Mouse (Mus musculus): ENCODE measurements around the gene Zgrf1. TPM values are rescaled to one million over a fixed set of nuclear protein-coding genes. Genes with fewer than 3 reads are reported as not detected.

Zgrf1 gene
- polyA plus RNA-seq, 1 experiment from 2014 or later, result 12.0 TPM

DNA sequence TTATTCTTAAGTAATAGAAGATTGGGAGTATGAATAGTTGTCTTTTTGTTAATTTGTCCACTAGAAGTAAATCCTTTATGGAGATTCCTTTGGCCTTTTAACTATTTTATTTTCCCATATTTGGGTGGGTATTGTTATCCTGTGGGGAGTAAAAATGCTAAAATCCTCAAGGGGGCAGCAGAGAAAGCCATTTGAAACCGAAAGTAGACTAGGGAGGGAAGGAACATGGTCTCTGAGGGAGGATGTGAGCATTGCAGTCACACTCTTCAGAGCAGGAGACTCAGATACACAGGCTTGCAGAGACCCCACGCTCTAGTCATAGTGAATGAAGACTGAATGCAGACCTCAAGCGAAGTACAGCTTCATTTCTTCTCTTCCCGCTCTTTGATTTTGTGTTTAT, 19.3 kb downstream of the Zgrf1 start:
- ATAC-seq (ENCODE audit: insufficient number of reproducible peaks, insufficient read depth, low FRiP score, low TSS enrichment, low read depth), result no peak
- Histone ChIP-seq H3K36me3 (peaks cover 54% of the 10 kb centered on the region), H3K4me3 (no peak overlapping the region), H3K4me1 (no peaks in the 10 kb centered on the region), H3K4me2 (no peak overlapping the region), H3K9ac (no peak overlapping the region), H3K27ac (no peak overlapping the region), H3K27me3 (no peaks in the 10 kb centered on the region), H3K9me3 (no peaks in the 10 kb centered on the region)
- WGBS, result 62% methylated on average over 4 of the region's 4 CpGs

DNA sequence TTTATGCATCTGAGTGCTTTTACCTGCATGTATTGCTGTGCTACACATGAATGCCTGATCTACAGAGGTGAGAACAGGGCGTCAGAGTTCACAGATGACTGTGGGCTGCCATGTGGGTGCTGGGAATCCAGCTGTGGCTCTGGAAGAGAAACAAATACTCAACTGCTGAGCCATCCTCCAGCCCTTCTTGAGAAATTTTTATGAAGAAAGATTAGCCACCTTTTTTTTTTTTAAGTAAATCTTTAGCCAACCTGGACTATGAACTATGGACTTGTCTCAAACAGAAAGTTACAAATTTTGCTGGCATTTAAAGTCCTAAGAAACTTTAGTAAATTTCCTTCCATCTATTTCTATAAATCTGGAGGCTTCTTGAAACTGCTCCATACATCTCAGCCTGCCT, 43.8 kb downstream of the Zgrf1 start:
- no peaks in the 10 kb centered on the region for H3K27me3 ChIP-seq
- H3K4me2 ChIP-seq, result no peak overlapping the region
- no peak for ATAC-seq (ENCODE audit: insufficient number of reproducible peaks, insufficient read depth, low FRiP score, low TSS enrichment, low read depth)
- no peak overlapping the region for H3K4me3 ChIP-seq
- H3K4me1 ChIP-seq, result no peaks in the 10 kb centered on the region
- no peaks in the 10 kb centered on the region for H3K9me3 ChIP-seq
- peaks cover 33% of the 10 kb centered on the region for H3K36me3 ChIP-seq
- no peak overlapping the region for H3K9ac ChIP-seq
- no peak overlapping the region for H3K27ac ChIP-seq
- 85% methylated on average over 1 of the region's 1 CpGs for WGBS

DNA sequence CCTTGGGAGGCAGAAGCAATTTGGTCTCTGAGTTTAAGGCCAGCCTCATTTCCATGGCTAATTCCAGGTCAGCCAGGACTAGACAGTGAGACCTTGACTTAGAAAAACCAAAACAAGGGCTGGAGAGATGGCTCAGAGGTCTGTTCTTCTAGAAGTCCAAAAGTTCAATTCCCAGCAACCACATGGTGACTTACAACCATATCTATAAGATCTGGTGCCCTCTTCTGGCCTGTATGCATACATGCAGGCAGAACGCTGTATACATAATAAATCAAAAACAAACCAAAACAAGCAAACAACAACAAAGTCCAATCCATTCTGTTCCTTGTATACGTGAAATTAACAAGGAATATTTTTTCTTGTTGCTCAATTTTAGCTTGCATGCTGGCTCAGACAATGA, 54.8 kb downstream of the Zgrf1 start:
- Histone ChIP-seq H3K9me3 (no peaks in the 10 kb centered on the region), H3K4me1 (no peaks in the 10 kb centered on the region), H3K36me3 (peaks cover 46% of the 10 kb centered on the region), H3K4me2 (no peak overlapping the region), H3K27ac (no peak overlapping the region), H3K9ac (no peak overlapping the region), H3K4me3 (no peak overlapping the region), H3K27me3 (no peaks in the 10 kb centered on the region)
- ATAC-seq (ENCODE audit: insufficient number of reproducible peaks, insufficient read depth, low FRiP score, low TSS enrichment, low read depth), result no peak
- WGBS, result 95% methylated on average over 2 of the region's 2 CpGs

DNA sequence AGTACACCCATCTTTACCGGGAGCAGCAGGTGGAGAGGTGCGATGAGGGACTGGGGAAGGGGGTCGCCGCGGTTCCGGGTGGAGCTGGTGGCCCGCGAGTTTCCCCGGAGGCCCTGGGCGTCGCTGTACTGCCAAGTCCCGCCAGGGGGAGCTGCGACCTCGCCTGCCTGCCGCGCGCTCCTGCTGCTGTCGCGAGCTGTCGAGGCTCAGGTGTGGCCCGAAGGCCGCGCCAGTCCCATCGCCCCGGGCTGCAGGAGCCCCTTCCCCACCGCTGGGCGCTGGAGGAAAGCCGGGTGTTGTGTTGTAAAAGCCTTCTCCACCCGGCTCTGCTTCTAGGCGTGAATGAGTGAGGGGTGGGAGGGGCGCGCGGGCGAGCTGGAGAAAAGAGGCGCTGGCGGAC, 72.0 kb downstream of the Zgrf1 start:
- Histone ChIP-seq H3K27me3 (peaks cover 72% of the 10 kb centered on the region), H3K4me3 (peak overlapping the region; percentile 41), H3K36me3 (no peaks in the 10 kb centered on the region), H3K4me1 (peaks cover 24% of the 10 kb centered on the region), H3K9me3 (no peaks in the 10 kb centered on the region), H3K4me2 (peak overlapping the region; percentile 70), H3K9ac (no peak overlapping the region), H3K27ac (no peak overlapping the region)
- WGBS, result under 1% methylated on average over 36 of the region's 36 CpGs
- ATAC-seq (ENCODE audit: insufficient number of reproducible peaks, insufficient read depth, low FRiP score, low TSS enrichment, low read depth), result no peak

DNA sequence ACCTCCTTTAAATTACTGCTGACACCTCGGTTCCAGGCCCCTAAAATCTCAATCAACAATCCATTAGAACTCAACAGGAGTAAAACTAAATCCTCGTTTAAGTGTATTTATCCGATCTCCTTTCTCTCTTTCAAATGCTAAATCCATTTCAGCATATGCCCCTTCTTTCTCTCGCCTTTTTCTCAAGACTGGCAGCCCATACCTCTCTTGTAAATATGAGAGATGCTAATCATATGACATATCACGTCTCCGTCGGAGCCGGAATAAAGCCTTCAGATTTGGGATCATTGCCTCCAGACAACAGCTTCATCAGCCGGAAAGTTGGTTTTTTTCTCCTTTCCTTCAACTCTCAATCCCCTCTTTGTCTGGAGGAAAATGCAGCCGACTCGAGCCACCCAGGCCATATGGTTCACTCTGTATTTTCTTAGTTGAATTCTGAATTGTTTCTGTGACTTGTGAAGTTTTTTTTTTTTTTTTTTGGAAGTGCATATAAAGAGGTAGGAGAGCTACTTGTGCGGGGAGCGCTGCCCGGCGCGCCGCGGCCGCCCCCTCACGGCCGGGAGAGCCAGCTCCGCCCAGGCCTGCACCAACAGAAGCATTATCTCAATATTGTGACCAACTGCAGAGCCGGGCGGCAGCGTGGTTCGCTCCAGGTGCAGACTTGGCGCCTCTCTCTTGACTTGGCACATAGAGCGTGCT, 72.6 kb downstream of the Zgrf1 start:
- Histone ChIP-seq H3K27me3 (peaks cover 77% of the 10 kb centered on the region), H3K4me1 (peaks cover 24% of the 10 kb centered on the region), H3K27ac (no peak overlapping the region), H3K9ac (no peak overlapping the region), H3K4me2 (peak overlapping the region; percentile 70), H3K36me3 (no peaks in the 10 kb centered on the region), H3K4me3 (peak overlapping the region; percentile 41), H3K9me3 (no peaks in the 10 kb centered on the region)
- ATAC-seq (ENCODE audit: insufficient number of reproducible peaks, insufficient read depth, low FRiP score, low TSS enrichment, low read depth), result no peak
- under 1% methylated on average over 28 of the region's 28 CpGs for WGBS

DNA sequence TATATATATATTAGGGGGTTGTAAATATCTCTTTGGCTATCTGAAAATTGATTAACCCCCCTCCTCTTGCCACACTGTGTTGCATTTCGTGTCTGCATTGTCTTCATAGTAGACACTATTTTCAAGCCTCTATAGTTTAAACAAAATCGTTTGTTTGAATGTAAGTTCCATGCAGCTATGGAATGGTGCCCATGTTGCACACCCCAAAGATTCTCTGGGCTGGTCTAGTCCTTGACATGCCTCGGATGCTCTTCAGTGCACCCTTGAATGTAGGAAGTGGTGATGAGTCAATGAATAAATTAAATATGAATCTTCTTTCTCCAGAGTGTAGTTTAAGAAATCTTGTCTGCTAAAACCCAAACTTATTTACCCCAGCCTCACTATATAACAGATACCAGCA, 73.2 kb downstream of the Zgrf1 start:
- Histone ChIP-seq H3K9me3 (no peaks in the 10 kb centered on the region), H3K4me1 (peaks cover 24% of the 10 kb centered on the region), H3K4me2 (no peak overlapping the region), H3K36me3 (no peaks in the 10 kb centered on the region), H3K27ac (no peak overlapping the region), H3K4me3 (no peak overlapping the region), H3K27me3 (peaks cover 84% of the 10 kb centered on the region), H3K9ac (no peak overlapping the region)
- no peak for ATAC-seq (ENCODE audit: insufficient number of reproducible peaks, insufficient read depth, low FRiP score, low TSS enrichment, low read depth)
- WGBS, result 8% methylated on average over 3 of the region's 3 CpGs

DNA sequence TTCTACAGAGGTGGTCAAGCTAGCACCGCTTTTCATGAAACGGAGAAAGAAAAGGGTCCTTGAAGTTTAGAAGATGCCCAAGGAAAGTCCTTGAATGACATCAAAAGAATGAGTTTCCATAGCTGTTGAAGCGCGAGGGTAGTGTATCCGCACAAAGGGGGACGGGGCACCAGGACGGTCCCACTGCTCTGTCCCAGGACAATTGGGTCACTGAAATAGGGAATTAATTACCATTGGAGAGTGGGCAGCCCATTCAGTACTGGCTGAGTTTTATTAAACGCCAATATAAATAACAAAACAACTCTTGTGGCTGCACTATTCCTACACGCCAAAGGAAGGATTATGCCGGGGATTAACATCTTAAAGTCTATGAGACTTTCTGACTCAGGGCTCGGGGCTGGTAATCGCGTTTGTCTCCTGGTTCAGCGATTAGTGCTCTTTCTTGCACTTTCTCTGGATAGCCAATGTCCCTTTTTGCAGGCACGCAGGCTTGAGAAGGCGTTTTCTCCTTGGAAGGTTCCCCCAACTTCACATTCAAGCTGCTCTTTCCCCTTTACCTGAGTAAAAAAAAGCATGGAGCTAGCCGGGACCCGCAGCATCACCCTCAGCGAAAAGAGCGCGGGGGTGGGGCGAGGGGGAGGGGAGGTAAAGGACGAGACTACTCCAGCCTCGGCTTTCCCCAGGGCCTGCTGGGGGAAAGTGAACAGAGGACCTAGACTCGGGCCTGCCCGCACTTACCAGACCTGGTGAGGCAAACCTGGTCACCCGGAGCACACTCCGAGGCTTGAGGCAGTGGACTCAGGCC, 74.1 kb downstream of the Zgrf1 start:
- 2% methylated on average over 28 of the region's 28 CpGs for WGBS
- no peak for ATAC-seq (ENCODE audit: insufficient number of reproducible peaks, insufficient read depth, low FRiP score, low TSS enrichment, low read depth)
- Histone ChIP-seq H3K4me3 (no peak overlapping the region), H3K4me1 (peaks cover 26% of the 10 kb centered on the region), H3K4me2 (no peak overlapping the region; the same call in 1 of the 2 replicates), H3K27me3 (peaks cover 92% of the 10 kb centered on the region), H3K27ac (no peak overlapping the region), H3K36me3 (no peaks in the 10 kb centered on the region), H3K9me3 (no peaks in the 10 kb centered on the region), H3K9ac (no peak overlapping the region)

DNA sequence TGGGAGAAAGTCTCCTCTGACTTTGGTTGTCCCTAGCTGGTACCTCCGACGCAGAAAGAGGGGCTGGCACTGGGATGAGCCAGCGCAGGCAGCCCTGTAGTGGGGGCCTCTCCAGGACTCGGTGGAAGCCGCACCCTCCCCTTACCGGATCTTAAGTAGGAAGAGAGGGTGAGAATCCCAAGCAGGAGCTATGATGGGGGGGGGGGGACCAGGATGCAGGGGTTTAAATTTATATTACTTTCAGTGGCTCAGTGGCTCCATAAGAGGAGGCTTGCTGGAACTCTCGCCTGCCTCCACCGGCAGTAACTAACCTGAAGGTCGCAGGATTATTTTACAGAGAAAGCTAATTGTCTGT, 74.6 kb downstream of the Zgrf1 start:
- Histone ChIP-seq H3K9me3 (no peaks in the 10 kb centered on the region), H3K4me3 (no peak overlapping the region), H3K9ac (no peak overlapping the region), H3K27me3 (peaks cover 95% of the 10 kb centered on the region), H3K36me3 (no peaks in the 10 kb centered on the region), H3K27ac (no peak overlapping the region), H3K4me2 (peak overlapping the region; percentile 11; the same call in 1 of the 2 replicates), H3K4me1 (peaks cover 31% of the 10 kb centered on the region)
- no peak for ATAC-seq (ENCODE audit: insufficient number of reproducible peaks, insufficient read depth, low FRiP score, low TSS enrichment, low read depth)
- WGBS, result 0% methylated on average over 9 of the region's 9 CpGs

DNA sequence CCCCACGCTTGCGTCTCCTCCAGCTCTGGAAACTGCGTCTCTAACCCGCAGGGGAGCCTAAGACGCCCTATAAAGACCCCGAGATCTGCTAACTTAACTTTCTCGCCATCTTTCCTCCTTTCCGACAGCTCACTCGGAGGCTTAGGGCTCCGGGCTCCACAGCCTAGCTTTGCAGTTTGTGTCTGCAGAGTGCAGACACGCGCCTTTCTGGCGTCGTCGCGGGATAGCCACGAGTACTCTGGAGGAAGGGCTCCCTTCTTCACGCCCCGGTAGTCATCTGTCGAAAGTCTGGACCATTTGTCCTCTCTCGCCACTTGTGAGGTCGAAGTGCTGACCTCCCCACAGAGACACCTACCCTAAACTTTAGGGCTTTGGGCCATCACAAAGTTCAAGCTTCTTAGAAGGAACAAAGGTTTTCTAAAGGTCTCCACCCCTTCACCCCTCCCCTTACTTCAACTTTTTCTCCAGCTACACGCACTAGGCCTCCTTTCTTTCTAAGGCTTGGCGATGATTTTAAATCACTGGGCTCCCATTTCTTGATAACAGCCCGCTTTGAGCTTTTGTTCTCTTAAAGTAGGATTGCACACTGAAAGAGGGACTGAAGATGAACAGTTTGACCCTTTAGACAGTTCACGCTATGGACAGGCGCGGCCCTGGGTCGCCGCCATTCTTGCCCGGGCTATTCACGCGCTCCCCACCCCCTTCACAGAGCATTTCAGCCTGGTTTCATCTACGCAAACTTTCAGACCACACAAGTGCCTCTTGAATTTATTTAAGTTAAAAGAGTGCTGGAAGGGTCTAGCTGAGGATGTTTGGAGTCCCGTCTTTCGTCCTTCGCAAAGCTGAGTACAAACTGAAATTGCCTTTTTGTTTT, 75.3 kb downstream of the Zgrf1 start:
- under 1% methylated on average over 37 of the region's 37 CpGs for WGBS
- Histone ChIP-seq H3K4me3 (no peak overlapping the region), H3K27ac (no peak overlapping the region), H3K9me3 (no peaks in the 10 kb centered on the region), H3K9ac (no peak overlapping the region), H3K27me3 (peaks cover 95% of the 10 kb centered on the region), H3K36me3 (no peaks in the 10 kb centered on the region), H3K4me2 (peak overlapping the region; percentile 11; the same call in 1 of the 2 replicates), H3K4me1 (peaks cover 38% of the 10 kb centered on the region)
- no peak for ATAC-seq (ENCODE audit: insufficient number of reproducible peaks, insufficient read depth, low FRiP score, low TSS enrichment, low read depth)

DNA sequence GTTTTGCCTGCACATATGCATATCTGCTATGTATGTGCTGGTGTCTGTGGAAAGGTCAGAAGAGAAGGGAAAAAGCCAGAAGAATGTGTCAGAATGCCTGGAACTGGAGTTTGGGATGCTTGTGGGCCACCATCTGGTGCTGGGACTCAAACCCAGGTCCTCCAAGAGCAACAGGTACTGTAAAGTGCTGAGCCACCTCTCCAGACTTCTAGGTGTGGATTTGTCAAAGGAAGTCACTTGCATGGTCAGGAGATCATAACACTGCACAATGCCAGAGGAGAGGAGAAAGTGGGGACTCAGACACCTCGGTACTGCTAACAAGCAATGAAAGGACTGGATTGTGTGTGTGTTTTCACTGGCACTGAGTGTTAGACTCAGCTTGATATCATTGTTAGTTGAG, 76.9 kb downstream of the Zgrf1 start:
- Histone ChIP-seq H3K9ac (no peak overlapping the region), H3K36me3 (no peaks in the 10 kb centered on the region), H3K27me3 (peaks cover 97% of the 10 kb centered on the region), H3K9me3 (no peaks in the 10 kb centered on the region), H3K4me3 (no peak overlapping the region), H3K27ac (no peak overlapping the region), H3K4me1 (peaks cover 48% of the 10 kb centered on the region), H3K4me2 (no peak overlapping the region)
- 3% methylated on average over 1 of the region's 1 CpGs for WGBS
- ATAC-seq (ENCODE audit: insufficient number of reproducible peaks, insufficient read depth, low FRiP score, low TSS enrichment, low read depth), result no peak

DNA sequence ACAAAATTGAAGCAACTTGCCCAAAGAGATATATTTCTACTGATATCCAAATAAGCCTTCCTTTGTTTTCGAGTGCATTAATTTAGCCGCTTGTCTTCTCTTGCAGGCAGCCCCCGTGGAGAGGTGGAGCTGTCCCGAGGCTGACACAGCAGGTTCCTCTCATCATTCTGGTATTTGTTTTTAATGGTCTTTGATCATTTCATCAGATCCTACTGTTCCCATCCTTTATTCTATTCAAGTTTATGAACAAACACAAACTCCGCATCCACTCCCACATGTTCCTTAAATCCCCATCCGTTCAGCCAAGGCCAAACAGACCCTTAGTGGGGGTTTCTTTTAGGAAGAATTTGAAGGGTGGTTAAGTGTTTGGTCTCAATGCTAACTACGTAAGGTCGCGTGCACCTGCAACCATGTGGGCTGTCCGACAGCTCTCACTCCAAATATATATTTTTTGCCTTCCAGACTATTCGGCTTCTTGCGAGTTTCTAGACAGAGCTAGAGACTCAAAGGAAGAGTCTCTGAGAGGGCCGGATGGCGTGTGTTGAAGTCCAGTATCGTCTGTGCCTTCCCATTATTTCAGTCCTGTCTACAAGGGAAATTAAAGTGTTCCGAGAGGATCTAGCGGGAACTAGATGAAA, 77.6 kb downstream of the Zgrf1 start:
- no peak for ATAC-seq (ENCODE audit: insufficient number of reproducible peaks, insufficient read depth, low FRiP score, low TSS enrichment, low read depth)

More for the DNA sequence above, 77.6 kb downstream of the Zgrf1 start:
- 3% methylated on average over 17 of the region's 17 CpGs for WGBS
- H3K9ac ChIP-seq, result no peak overlapping the region
- H3K4me3 ChIP-seq, result no peak overlapping the region
- no peaks in the 10 kb centered on the region for H3K9me3 ChIP-seq
- peaks cover 95% of the 10 kb centered on the region for H3K27me3 ChIP-seq
- peaks cover 41% of the 10 kb centered on the region for H3K4me1 ChIP-seq
- no peak overlapping the region for H3K27ac ChIP-seq
- H3K36me3 ChIP-seq, result no peaks in the 10 kb centered on the region
- no peak overlapping the region for H3K4me2 ChIP-seq

Measured in embryonic facial prominence, embryonic 13.5 days (tissue).